Mouse (Mus musculus) urinary bladder, adult 2 months (tissue): Measurements from ENCODE around the gene Stard10. TPM values are rescaled to one million over a fixed set of nuclear protein-coding genes. Genes with fewer than 3 reads are reported as not detected.

Source experiments
- DNase-seq: peaks from one replicate; pipeline ENCODE4 v3.0.0; 2022; ENCODE audit warnings: low spot score
- polyA plus RNA-seq: library from polyadenylated mRNA; depleted of rRNA; stranded (reverse); fragments of >200 nt; gene quantifications from 2 replicates; pipeline ENCODE4 v1.2.3, GENCODE M21; 2012

Stard10 gene
- polyA plus RNA-seq, 1 experiment = 54.2 TPM

- no peak for DNase-seq
Measured at GRCm38 (mm10) chr7:101330841-101331173, 13.9 kb downstream of the Stard10 start.

- no peak for DNase-seq
Measured at GRCm38 (mm10) chr7:101332045-101332831, 15.4 kb downstream of the Stard10 start.

- DNase-seq = no peak
Measured at GRCm38 (mm10) chr7:101335228-101335627, 18.3 kb downstream of the Stard10 start.

GRCm38 (mm10) chr7:101336686-101337085 is 19.8 kb downstream of the Stard10 start:
- DNase-seq = no peak

- DNase-seq = no peak
Measured at GRCm38 (mm10) chr7:101337401-101337800, 20.5 kb downstream of the Stard10 start.

- DNase-seq = no peak
Measured at GRCm38 (mm10) chr7:101341405-101341804, 24.5 kb downstream of the Stard10 start.

- DNase-seq = no peak
Measured at GRCm38 (mm10) chr7:101343135-101343534, 26.2 kb downstream of the Stard10 start.

GRCm38 (mm10) chr7:101344892-101345291 is 28.0 kb downstream of the Stard10 start:
- no peak for DNase-seq

GRCm38 (mm10) chr7:101346991-101347390 is 30.1 kb downstream of the Stard10 start:
- no peak for DNase-seq

- peak; percentile 52 for DNase-seq
Measured at GRCm38 (mm10) chr7:101347767-101348270, 30.9 kb downstream of the Stard10 start, which contains the start of gene Arap1. Arap1 (plus strand) TSS chr7:101348067.

- no peak for DNase-seq
Measured at GRCm38 (mm10) chr7:101348312-101348711, 31.4 kb downstream of the Stard10 start.

- DNase-seq = no peak
Measured at GRCm38 (mm10) chr7:101349861-101350260, 33.0 kb downstream of the Stard10 start.

GRCm38 (mm10) chr7:101352404-101352803 is 35.5 kb downstream of the Stard10 start:
- DNase-seq = no peak

GRCm38 (mm10) chr7:101354423-101354822 is 37.5 kb downstream of the Stard10 start:
- no peak for DNase-seq

GRCm38 (mm10) chr7:101355551-101356100 is 38.7 kb downstream of the Stard10 start:
- no peak for DNase-seq

- DNase-seq = no peak
Measured at GRCm38 (mm10) chr7:101356868-101357267, 40.0 kb downstream of the Stard10 start.

- DNase-seq = no peak
Measured at GRCm38 (mm10) chr7:101360406-101360805, 43.5 kb downstream of the Stard10 start.

GRCm38 (mm10) chr7:101361021-101361420 is 44.1 kb downstream of the Stard10 start:
- DNase-seq = no peak

GRCm38 (mm10) chr7:101361767-101362166 is 44.9 kb downstream of the Stard10 start:
- DNase-seq = no peak

GRCm38 (mm10) chr7:101362791-101363191 is 45.9 kb downstream of the Stard10 start:
- DNase-seq = no peak

GRCm38 (mm10) chr7:101363914-101364313 is 47.0 kb downstream of the Stard10 start:
- no peak for DNase-seq

- DNase-seq = no peak
Measured at GRCm38 (mm10) chr7:101367901-101368852, 51.3 kb downstream of the Stard10 start.
